In the genomic region with DNA sequence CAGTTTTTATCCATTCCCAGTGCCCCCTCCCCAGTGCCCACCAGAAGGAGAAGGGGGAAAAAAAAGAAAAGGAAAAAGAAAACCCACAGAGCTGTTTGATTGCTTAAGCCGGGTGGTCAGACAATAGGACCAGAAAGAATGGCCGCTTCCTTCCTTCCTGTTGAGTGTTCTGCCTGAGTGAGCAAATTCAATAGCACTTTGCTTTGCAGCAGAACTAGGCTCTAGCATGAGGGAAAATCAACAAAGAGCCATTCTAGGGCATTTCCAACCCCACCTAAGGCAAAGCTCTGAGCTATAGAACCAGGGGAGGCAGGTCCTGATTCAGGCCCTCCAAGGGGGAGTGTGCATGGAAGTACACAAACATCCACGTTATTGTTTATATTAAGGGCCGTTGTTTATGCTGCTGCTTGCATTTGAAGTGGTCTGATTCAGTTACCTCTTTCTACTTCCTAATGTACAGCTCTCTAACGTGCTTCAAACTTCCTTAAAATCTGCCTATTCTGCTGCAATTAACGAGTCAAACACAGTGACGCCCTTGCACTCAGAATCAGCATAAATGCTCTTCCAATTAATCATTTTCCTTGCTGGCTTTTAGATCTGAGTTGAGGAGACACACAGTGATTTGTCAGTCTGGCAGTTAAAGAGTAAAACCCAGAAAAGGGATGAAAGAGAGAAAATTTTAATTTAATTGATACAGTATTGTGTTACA, we compare ENCODE assay signal across 9 mouse cellular contexts. TPM values are rescaled to one million over a fixed set of nuclear protein-coding genes. Genes with fewer than 3 reads are reported as not detected.
DNase-seq lines count a peak whose midpoint lies in the region; ATAC-seq lines count a peak whose summit lies in the region.
"Had no signal": no experiment of that assay in that cellular context is flagged by ENCODE, and none has a peak within 500 bp of the region (broad histone marks: within the 10 kb centered on the region; RNA-seq: fewer than 3 reads in every experiment).

No protein-coding gene starts in this region.

- WGBS in kidney, embryonic 15.5 days = 32% methylated on average over 7 of the region's 7 CpGs
- WGBS in hindbrain, embryonic 10.5 days = 18% methylated on average over 7 of the region's 7 CpGs
- 2% methylated on average over 7 of the region's 7 CpGs for WGBS in midbrain, embryonic 16.5 days

- H3K36me3 ChIP-seq in kidney, embryonic 15.5 days = no peaks in the 10 kb centered on the region
- H3K36me3 ChIP-seq in hindbrain, embryonic 10.5 days = no peaks in the 10 kb centered on the region
- no peaks in the 10 kb centered on the region for H3K36me3 ChIP-seq in midbrain, embryonic 16.5 days (ENCODE audit: control insufficient read depth, insufficient read depth, low read length)

- ATAC-seq in kidney, embryonic 15.5 days (replicated peaks; ENCODE audit: low FRiP score) = peak; percentile 83
- ATAC-seq in common myeloid progenitor, adult 5-6 weeks (replicated peaks; ENCODE audit: low read depth, poor library complexity, severe bottlenecking) = peak; percentile 81
- ATAC-seq in midbrain, embryonic 16.5 days = peak; percentile 76

- no peak overlapping the region for H3K4me3 ChIP-seq in kidney, embryonic 15.5 days (replicated peaks)
- H3K4me3 ChIP-seq in hindbrain, embryonic 10.5 days = no peak overlapping the region
- no peak overlapping the region for H3K4me3 ChIP-seq in midbrain, embryonic 16.5 days (ENCODE audit: low read depth, low read length)

- no peak for DNase-seq in kidney, adult 11 months
- peak; percentile 63 for DNase-seq in hindbrain, embryonic 10.5 days (ENCODE audit: low spot score)
- no peak for DNase-seq in thymus, postnatal 4 days
- DNase-seq in adrenal gland, adult 18-20 months (ENCODE audit: low spot score in 2 of 2) = no peak
- no peak for DNase-seq in yolk sac, embryonic 10.5 days (ENCODE audit: low spot score)

- no peaks in the 10 kb centered on the region for H3K9me3 ChIP-seq in kidney, embryonic 15.5 days (replicated peaks)
- no peaks in the 10 kb centered on the region for H3K9me3 ChIP-seq in hindbrain, embryonic 10.5 days
- H3K9me3 ChIP-seq in midbrain, embryonic 16.5 days (replicated peaks; ENCODE audit: control insufficient read depth, low read length, poor library complexity, severe bottlenecking) = no peaks in the 10 kb centered on the region

- H3K4me2 ChIP-seq in kidney, embryonic 15.5 days = no peak overlapping the region
- H3K4me2 ChIP-seq in midbrain, embryonic 16.5 days (ENCODE audit: low read length) = 0 out of 2 replicates have a peak overlapping the region, but pooled peaks have one; percentile 1
- H3K4me2 ChIP-seq: liver, embryonic 11.5 days had no signal

- H3K4me1 ChIP-seq in kidney, embryonic 15.5 days = peaks cover 6% of the 10 kb centered on the region
- peaks cover 19% of the 10 kb centered on the region for H3K4me1 ChIP-seq in hindbrain, embryonic 10.5 days (replicated peaks)
- H3K4me1 ChIP-seq in midbrain, embryonic 16.5 days (ENCODE audit: control insufficient read depth, insufficient read depth, low read length) = peaks cover 7% of the 10 kb centered on the region; the same call in 1 of the 2 replicates

- H3K27ac ChIP-seq in kidney, embryonic 15.5 days = peak overlapping the region; percentile 73
- H3K27ac ChIP-seq in hindbrain, embryonic 10.5 days = peak overlapping the region; percentile 84
- 0 out of 2 replicates have a peak overlapping the region, but pooled peaks have one; percentile 23 for H3K27ac ChIP-seq in midbrain, embryonic 16.5 days (ENCODE audit: low read length)

- H3K9ac ChIP-seq in kidney, embryonic 15.5 days = no peak overlapping the region
- H3K9ac ChIP-seq in midbrain, embryonic 16.5 days (ENCODE audit: low read depth, low read length) = no peak overlapping the region

- H3K27me3 ChIP-seq in kidney, embryonic 15.5 days = no peaks in the 10 kb centered on the region
- peaks cover 9% of the 10 kb centered on the region for H3K27me3 ChIP-seq in hindbrain, embryonic 10.5 days (ENCODE audit: insufficient read depth, poor library complexity, severe bottlenecking)
- H3K27me3 ChIP-seq in midbrain, embryonic 16.5 days (ENCODE audit: control insufficient read depth, insufficient read depth, low read depth, low read length) = no peaks in the 10 kb centered on the region

RNA-seq across cellular contexts. Expression of gene Spry2, which starts 45.1 kb away (rescaled TPM):
- 56.2 and 61.9 TPM in 2 replicates for polyA plus RNA-seq in kidney, embryonic 15.5 days (2015; fragmentation: Nextera tagmentation; extraction: Ambion mirVana)
- 2.2 and 2.9 TPM in 2 replicates for total RNA-seq in common myeloid progenitor, adult 5-6 weeks (2017)
- polyA plus RNA-seq in hindbrain, embryonic 10.5 days (2016; fragmentation: Nextera tagmentation; extraction: Ambion mirVana) = 30.1 and 31.7 TPM in 2 replicates
- polyA plus RNA-seq in midbrain, embryonic 16.5 days (2015; fragmentation: Nextera tagmentation; extraction: Ambion mirVana) = 30.4 and 31.0 TPM in 2 replicates
- 10 to 100 TPM; 28.3 to 29.1 TPM for total RNA-seq in adrenal gland, adult 18-20 months (2021)

Comparison
In these comparisons a context has a peak if more than half of its experiments do, and no peak if none do; other contexts are left out.
1. H3K27ac ChIP-seq: peak in every context shown above with its lines; median percentile 84 in hindbrain, embryonic 10.5 days; 73 in kidney, embryonic 15.5 days; 23 in midbrain, embryonic 16.5 days.